Mouse (Mus musculus): ENCODE measurements around the gene Arhgdib. TPM values are rescaled to one million over a fixed set of nuclear protein-coding genes. Genes with fewer than 3 reads are reported as not detected.

Gene Arhgdib
- total and polyA plus RNA-seq, 2 experiments from 2014 or later, result 45.9 to 56.7 TPM

DNA sequence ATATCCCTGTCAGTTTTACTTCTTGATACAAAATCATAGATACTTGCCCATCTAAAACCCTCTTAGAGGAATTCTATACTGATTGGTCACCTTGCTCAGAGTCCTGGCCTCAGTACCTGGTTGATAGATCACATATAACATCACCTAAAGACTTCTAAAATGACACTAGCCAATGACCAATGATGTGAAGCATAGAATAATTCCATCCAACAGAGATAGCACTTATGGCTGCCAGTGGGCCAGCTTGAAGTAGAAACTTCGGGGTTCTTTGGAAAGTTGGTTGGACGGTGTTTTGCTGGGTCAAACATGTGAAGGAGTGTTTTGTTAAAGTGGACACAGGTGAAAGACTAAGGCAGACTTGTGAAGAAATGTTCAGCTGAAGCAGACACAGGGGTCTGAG, 8.5 kb upstream of the Arhgdib start:
- no peak for DNase-seq (ENCODE audit: low spot score)
- H3K36me3 ChIP-seq (replicated peaks; ENCODE audit: control insufficient read depth, insufficient read depth, low read length), result no peaks in the 10 kb centered on the region
- no peak overlapping the region for H3K9ac ChIP-seq (replicated peaks; ENCODE audit: low read depth, low read length)
- H3K4me3 ChIP-seq (ENCODE audit: low read depth, low read length), result no peak overlapping the region
- H3K9me3 ChIP-seq (replicated peaks; ENCODE audit: control insufficient read depth, low read length), result no peaks in the 10 kb centered on the region
- WGBS, result 88% methylated on average over 2 of the region's 2 CpGs
- H3K27me3 ChIP-seq (ENCODE audit: control insufficient read depth, insufficient read depth, low read length), result no peaks in the 10 kb centered on the region
- no peak overlapping the region for H3K27ac ChIP-seq (ENCODE audit: low read depth)
- ATAC-seq (ENCODE audit: insufficient read depth, low read depth), result no peak
- no peaks in the 10 kb centered on the region for H3K4me1 ChIP-seq (ENCODE audit: control insufficient read depth, insufficient read depth)
- H3K4me2 ChIP-seq (ENCODE audit: low read depth, low read length), result no peak overlapping the region
- TF ChIP-seq EP300 (IDR thresholded peaks at IDR 0.05; ENCODE audit: low read depth) (no peak), CTCF (IDR thresholded peaks at IDR 0.05; ENCODE audit: low read depth) (no peak)

DNA sequence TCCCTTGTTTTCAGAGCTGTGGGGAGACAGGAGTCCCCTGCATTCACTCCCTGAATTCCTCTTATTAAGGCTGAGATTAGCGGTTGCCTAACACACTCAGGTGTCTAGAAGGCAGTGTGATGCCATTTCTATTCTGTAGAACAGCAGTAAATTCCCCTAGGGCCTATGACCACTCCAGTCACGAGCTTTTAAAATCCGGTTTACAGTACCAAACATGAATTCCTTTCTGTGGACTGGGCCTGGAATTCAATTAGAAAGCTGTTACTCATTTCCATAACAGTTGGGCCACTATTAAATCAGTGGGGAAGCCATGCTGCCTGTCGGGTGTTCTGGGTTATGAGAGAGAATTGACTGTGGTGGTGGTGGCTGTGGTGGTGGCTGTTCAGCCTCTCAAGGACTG, 6.0 kb upstream of the Arhgdib start:
- no peaks in the 10 kb centered on the region for H3K9me3 ChIP-seq (replicated peaks; ENCODE audit: control insufficient read depth, low read length)
- no peaks in the 10 kb centered on the region for H3K27me3 ChIP-seq (ENCODE audit: control insufficient read depth, insufficient read depth, low read length)
- no peaks in the 10 kb centered on the region for H3K4me1 ChIP-seq (ENCODE audit: control insufficient read depth, insufficient read depth)
- H3K4me2 ChIP-seq (ENCODE audit: low read depth, low read length), result no peak overlapping the region
- no peak for TF ChIP-seq CTCF (IDR thresholded peaks at IDR 0.05; ENCODE audit: low read depth)
- TF ChIP-seq EP300 (IDR thresholded peaks at IDR 0.05; ENCODE audit: low read depth), result no peak
- WGBS, result 74% methylated on average over 4 of the region's 4 CpGs
- no peak for DNase-seq (ENCODE audit: low spot score)
- H3K27ac ChIP-seq (ENCODE audit: low read depth), result no peak overlapping the region
- no peak overlapping the region for H3K4me3 ChIP-seq (ENCODE audit: low read depth, low read length)
- H3K9ac ChIP-seq (replicated peaks; ENCODE audit: low read depth, low read length), result no peak overlapping the region
- H3K36me3 ChIP-seq (replicated peaks; ENCODE audit: control insufficient read depth, insufficient read depth, low read length), result no peaks in the 10 kb centered on the region
- no peak for ATAC-seq (ENCODE audit: insufficient read depth, low read depth)

GRCm38 (mm10) chr6:136946943-136947342, 5.2 kb upstream of the Arhgdib start:
- DNase-seq (ENCODE audit: low spot score), result no peak

GRCm38 (mm10) chr6:136946241-136946640, 4.5 kb upstream of the Arhgdib start:
- H3K27me3 ChIP-seq (ENCODE audit: control insufficient read depth, insufficient read depth, low read length), result no peaks in the 10 kb centered on the region
- 75% methylated on average over 5 of the region's 5 CpGs for WGBS
- no peak overlapping the region for H3K4me3 ChIP-seq (ENCODE audit: low read depth, low read length)
- ATAC-seq (ENCODE audit: insufficient read depth, low read depth) (no peak), DNase-seq (ENCODE audit: low spot score) (no peak)
- no peak overlapping the region for H3K4me2 ChIP-seq (ENCODE audit: low read depth, low read length)
- no peak for TF ChIP-seq CTCF (IDR thresholded peaks at IDR 0.05; ENCODE audit: low read depth)
- H3K27ac ChIP-seq (ENCODE audit: low read depth), result no peak overlapping the region
- no peaks in the 10 kb centered on the region for H3K36me3 ChIP-seq (replicated peaks; ENCODE audit: control insufficient read depth, insufficient read depth, low read length)
- peaks cover 8% of the 10 kb centered on the region for H3K4me1 ChIP-seq (ENCODE audit: control insufficient read depth, insufficient read depth)
- H3K9me3 ChIP-seq (replicated peaks; ENCODE audit: control insufficient read depth, low read length), result no peaks in the 10 kb centered on the region
- no peak overlapping the region for H3K9ac ChIP-seq (replicated peaks; ENCODE audit: low read depth, low read length)

More at GRCm38 (mm10) chr6:136946943-136947342, 5.2 kb upstream of the Arhgdib start:
- 48% methylated on average over 9 of the region's 9 CpGs for WGBS
- Histone ChIP-seq H3K36me3 (replicated peaks; ENCODE audit: control insufficient read depth, insufficient read depth, low read length) (no peaks in the 10 kb centered on the region), H3K27me3 (ENCODE audit: control insufficient read depth, insufficient read depth, low read length) (no peaks in the 10 kb centered on the region), H3K9me3 (replicated peaks; ENCODE audit: control insufficient read depth, low read length) (no peaks in the 10 kb centered on the region), H3K9ac (replicated peaks; ENCODE audit: low read depth, low read length) (no peak overlapping the region), H3K4me2 (ENCODE audit: low read depth, low read length) (no peak overlapping the region), H3K4me3 (ENCODE audit: low read depth, low read length) (no peak overlapping the region), H3K4me1 (ENCODE audit: control insufficient read depth, insufficient read depth) (peaks cover under 1% of the 10 kb centered on the region), H3K27ac (ENCODE audit: low read depth) (no peak overlapping the region)
- ATAC-seq (ENCODE audit: insufficient read depth, low read depth), result no peak
- TF ChIP-seq EP300 (IDR thresholded peaks at IDR 0.05; ENCODE audit: low read depth) (no peak), CTCF (IDR thresholded peaks at IDR 0.05; ENCODE audit: low read depth) (no peak)

DNA sequence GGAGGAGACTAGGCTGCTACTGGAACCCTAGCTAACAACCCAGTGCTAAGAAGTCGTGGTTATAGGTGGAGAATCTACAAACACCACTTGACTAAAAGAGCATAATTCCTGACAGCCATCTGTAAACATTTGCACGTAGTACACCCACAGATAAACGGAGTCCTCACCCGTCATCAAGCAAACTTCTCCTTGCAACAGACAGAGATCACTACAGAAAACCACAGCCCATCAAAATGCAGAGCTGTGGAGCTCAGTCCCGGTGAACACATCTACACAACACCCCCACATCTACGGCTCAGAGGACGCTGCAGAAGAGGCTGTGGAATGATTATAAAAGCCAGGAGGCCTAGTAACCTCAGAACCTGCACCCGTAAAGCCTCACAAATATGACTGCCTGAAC, 2.8 kb upstream of the Arhgdib start:
- ATAC-seq (ENCODE audit: insufficient read depth, low read depth) (no peak), DNase-seq (ENCODE audit: low spot score) (no peak)
- no peak overlapping the region for H3K4me3 ChIP-seq (ENCODE audit: low read depth, low read length)
- no peaks in the 10 kb centered on the region for H3K9me3 ChIP-seq (replicated peaks; ENCODE audit: control insufficient read depth, low read length)
- peaks cover 12% of the 10 kb centered on the region for H3K4me1 ChIP-seq (ENCODE audit: control insufficient read depth, insufficient read depth)
- H3K36me3 ChIP-seq (replicated peaks; ENCODE audit: control insufficient read depth, insufficient read depth, low read length), result no peaks in the 10 kb centered on the region
- H3K9ac ChIP-seq (replicated peaks; ENCODE audit: low read depth, low read length), result no peak overlapping the region
- no peak overlapping the region for H3K27ac ChIP-seq (ENCODE audit: low read depth)
- H3K27me3 ChIP-seq (ENCODE audit: control insufficient read depth, insufficient read depth, low read length), result no peaks in the 10 kb centered on the region
- no peak overlapping the region for H3K4me2 ChIP-seq (ENCODE audit: low read depth, low read length)
- no peak for TF ChIP-seq CTCF (IDR thresholded peaks at IDR 0.05; ENCODE audit: low read depth)
- TF ChIP-seq EP300 (IDR thresholded peaks at IDR 0.05; ENCODE audit: low read depth), result no peak
- WGBS, result 75% methylated on average over 8 of the region's 8 CpGs

- Histone ChIP-seq H3K4me1 (ENCODE audit: control insufficient read depth, insufficient read depth) (peaks cover 12% of the 10 kb centered on the region), H3K4me3 (ENCODE audit: low read depth, low read length) (no peak overlapping the region), H3K36me3 (replicated peaks; ENCODE audit: control insufficient read depth, insufficient read depth, low read length) (no peaks in the 10 kb centered on the region), H3K27me3 (ENCODE audit: control insufficient read depth, insufficient read depth, low read length) (no peaks in the 10 kb centered on the region), H3K9ac (replicated peaks; ENCODE audit: low read depth, low read length) (no peak overlapping the region), H3K9me3 (replicated peaks; ENCODE audit: control insufficient read depth, low read length) (no peaks in the 10 kb centered on the region), H3K4me2 (ENCODE audit: low read depth, low read length) (no peak overlapping the region), H3K27ac (ENCODE audit: low read depth) (no peak overlapping the region)
- TF ChIP-seq CTCF (IDR thresholded peaks at IDR 0.05; ENCODE audit: low read depth), result no peak
- TF ChIP-seq EP300 (IDR thresholded peaks at IDR 0.05; ENCODE audit: low read depth), result no peak
- DNase-seq (ENCODE audit: low spot score), result no peak
- ATAC-seq (ENCODE audit: insufficient read depth, low read depth), result no peak
Observed at GRCm38 (mm10) chr6:136943392-136943791, 1.7 kb upstream of the Arhgdib start.
